Mouse (Mus musculus): ENCODE data around the gene Ap1g2.

The Ap1g2 gene

DNA sequence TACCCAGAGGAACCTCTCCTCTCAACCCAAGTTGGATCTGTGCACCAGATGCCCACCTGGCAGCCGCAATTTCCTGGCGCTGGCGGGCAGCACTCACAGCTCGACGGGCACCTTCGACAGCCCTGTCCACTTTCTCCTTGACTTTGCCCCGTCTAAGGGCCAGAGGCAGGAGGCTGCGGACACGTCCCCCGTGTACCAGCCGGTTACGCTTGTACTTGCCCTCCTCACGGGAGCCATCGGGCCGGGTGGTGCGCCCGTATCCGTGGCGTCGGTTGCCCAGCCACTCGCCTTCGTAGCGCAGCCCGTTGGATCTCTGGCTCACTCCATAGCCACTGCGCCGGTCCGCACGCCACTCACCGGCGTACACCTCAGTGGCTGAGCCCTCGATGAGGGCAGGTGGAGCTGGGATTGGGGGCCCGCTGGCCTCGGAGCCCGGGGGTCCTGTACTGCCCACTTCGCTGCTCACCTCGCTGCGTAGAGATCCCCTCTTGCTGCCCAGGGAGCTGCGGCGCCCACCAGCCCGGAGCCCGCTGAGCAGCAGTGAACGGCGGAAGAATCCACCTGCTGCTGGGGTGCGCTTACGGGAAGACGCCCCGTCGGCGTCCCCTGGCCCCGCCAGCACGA, 7.1 kb upstream of the Ap1g2 start:
- no peak for DNase-seq

DNA sequence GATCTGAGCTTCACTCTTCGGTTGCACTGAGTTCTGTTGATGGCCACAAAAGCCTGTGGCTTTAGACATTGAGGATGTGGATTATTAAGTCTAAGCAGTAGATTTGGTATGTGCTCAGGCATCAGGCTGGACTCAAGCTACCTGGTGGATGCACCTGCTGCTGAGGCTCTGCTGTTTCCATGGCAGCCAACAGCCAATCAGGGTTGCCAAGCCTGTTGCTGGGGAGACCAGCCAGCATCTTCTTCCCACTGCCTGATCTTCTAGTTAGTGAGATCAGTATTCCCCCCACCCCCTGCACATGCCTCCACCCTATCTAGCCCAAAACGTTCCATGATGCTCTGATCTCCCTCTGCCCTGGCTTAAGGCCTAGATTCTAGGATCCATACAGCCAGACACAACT, 5.3 kb upstream of the Ap1g2 start:
- no peak for DNase-seq

DNA sequence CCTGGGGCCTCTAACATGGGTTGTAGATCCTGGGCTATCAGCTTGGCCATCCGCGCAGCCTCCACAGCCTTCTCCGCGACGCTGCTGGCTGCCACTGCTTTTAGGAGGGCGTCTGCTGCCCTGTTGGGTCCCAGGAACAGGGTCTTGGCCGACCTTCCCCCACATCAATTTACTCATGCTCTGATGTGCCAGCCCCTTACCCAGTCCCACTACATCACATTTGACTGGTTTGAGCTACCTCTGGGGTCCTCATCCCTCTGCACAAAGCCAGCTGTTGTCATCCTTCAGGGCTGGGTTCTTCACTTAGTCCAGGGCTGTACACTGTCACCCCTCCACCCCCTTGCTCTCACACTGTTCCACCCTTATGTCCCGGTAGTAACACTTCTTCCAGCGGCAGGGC, 3.7 kb upstream of the Ap1g2 start:
- DNase-seq, result no peak

DNA sequence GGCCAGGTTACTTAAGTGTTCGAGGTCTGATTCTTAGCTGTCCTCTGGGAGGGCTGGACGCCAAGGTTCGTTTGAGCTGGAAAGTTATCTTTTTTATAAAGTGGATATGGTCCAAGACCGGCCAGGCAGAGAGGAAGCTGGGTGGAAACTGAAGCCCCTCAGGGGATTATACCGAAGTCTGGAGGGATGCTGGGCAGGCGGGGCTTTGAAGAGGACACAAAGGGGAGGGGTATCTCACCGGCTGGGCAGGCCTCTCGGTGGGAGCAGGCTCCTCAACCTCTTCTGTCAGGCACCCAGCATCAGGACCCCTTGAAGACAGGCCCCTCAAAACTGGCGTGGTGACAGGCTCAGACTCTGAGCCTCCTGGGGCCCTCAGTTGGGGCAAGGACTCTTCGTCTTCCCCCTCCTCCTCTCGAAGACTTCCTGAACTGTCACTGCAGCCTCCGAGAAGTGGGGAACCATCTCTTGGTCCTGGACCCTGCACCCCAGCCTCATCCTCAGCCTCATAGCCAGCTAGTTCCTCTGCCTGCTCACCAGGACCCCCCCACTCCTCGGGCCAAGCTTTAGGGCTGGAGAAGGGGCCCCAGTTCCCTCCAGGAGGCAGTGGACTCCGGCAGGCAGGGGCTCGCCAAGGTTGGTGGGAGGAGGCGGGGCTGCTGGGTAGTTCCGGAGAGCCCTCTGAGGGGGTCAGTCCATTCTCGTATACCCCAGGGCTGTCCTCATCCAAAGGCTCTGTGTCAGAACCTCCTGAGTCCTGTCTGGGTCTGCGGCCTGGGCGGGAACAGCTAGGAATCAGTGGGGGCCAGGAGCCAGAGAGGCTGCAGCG, 2.9 kb upstream of the Ap1g2 start:
- DNase-seq, result no peak

DNA sequence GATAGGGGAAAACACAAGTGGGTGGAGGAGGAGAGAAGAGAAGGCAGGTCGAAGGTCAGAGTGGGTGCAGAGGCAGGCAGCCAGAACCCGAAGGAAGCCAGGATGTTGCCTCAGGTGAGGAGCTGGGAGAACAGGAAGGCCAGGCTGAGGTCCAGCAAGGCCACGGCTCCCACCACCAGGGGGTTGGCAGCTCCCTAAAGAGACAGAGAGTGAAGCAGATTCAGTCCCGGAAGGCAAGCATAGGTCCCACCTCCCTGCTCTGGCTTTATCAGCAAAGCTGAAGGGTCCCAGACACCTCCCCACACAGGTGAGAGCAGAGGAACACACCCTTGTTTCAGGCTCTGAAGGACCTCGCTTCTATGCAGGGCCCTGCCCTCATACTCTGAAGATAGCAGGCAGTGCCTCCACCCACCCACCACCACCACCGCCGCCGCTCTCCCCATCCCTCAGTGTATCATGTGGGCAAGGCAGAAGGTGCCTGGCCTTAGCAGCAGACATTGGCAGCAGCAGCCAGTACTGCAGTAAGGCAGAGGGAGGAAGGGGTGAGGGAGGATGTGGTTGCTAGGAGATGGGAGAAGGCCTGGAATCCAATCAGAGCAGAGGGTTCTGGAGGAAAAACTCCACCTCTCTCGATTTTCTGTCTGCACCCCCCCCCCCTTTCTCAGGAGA, 1.9 kb upstream of the Ap1g2 start:
- DNase-seq, result no peak

DNA sequence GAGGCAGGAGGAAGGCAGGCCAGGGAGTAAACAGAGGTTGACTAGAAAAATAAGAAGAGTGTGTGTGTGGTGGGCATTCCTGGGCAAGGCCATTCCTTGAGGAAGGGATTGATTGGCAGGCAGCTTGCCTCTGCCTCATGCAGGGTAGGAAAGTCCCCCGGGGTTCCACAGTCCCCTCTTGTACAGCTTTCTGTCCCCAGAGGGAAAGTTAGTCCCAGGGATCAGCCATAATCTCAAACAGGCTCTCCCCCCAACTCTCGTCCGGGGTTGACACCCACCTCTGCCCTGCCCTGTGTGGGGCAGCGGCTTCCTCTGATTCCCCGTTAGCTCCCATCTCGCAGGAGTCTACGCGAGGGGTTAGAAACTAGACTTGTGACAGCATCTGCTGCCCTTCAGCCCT, 597 bp upstream of the Ap1g2 start:
- DNase-seq, result no peak

DNA sequence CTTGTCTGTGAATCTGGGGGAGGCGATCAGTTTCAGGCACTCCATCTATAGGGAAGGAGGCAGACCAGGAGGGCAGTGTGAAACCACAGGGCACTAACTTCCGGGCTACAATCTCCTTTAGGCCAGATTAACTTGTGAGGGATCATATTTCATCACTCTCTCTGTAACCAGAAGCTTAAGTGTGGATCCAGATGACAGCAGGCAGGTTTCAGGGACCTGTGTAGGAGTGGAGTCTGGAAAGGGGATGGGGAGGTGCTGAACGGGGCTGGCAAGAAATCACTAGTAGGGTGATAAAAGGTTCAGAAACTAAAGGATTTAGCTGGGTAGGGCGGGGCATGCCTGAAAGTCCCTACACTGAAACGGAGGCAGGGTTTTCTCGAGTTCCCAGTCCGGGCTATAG, 1.0 kb downstream of the Ap1g2 start:
- DNase-seq, result no peak

DNA sequence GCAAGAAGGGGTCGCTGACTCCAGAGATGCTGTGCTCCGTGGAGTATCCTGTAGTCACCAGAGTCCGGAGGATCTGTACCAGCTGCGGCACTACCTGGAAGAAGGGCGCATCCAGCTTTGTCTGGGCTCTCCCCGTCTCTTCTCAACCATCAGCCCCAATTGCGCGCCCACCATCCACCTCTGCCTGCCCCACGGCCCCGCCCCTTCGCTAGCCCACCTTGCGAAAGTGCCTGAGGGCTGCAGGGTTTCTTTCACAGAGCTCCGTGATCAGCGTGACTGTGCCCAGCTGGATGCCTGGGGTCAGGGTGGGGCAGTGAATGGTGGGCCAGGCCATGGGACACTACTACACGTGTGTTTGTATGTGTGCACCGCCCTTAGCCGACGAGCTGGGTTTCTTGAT, 2.0 kb downstream of the Ap1g2 start:
- no peak for DNase-seq

DNA sequence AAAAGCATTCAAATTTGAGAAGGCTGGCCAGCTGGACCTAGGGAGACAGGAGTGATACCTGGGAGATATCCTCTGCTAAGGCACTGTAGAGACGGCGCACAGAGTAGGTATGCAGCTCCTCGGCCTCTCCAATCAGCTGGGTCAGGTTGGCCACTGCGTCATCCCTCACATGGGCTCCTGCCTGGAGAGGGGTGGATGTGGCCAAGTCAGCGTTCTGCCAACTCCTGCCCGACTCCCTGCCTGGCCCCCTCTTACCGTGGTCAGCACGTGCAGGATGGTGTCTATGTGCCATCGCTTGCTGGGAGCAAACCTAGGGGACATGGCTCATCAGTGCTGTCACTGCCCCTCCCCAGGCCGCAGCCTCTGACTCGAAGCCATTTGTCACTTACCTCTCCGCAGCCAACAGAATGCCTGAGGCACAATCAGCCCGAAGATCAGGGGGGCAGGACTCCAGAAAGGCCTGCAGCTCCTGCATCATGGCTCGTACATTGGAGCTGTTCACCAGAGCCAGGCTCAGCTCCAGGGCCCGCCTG, 4.1 kb downstream of the Ap1g2 start:
- no peak for DNase-seq

DNA sequence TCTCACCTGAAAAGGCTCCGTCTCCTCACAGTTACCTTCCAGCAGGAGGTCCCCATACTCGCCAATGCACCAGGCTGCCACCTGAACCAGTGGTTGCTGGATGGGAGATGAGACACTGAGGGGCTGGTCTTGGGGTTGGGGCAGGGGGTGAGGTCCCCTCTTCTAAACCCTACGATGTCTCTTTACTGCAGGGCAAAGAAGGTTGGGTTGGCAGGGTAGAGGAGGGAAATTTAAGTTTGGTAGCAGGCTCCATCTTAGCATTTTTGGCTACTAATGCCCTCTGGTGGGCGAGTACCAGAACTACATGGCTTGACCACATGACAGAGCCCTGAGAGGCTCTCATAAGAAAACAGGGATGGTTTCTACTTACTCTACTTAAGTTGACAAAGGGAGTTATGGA, 4.8 kb downstream of the Ap1g2 start:
- DNase-seq, result peak; percentile 56

DNA sequence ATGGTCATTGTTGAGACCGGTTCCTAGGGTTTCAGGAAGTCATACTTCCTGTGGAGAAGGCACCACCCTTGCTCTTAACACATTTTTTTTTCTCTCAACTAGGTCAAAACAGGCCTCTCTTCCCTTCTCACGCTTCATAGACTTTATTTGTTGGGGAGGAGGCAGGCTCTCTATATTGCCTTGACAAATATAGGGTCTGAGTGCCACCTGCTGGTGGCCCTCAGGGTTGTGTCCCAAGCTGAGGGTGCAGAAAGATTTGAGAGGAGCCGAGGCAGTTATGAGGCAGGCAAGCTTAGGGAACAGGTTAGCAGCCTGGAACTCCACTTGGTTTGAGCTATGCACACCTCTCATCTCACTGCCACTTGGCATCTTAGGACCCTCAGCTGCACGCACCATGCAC, 8.3 kb downstream of the Ap1g2 start:
- peak; percentile 67 for DNase-seq

DNA sequence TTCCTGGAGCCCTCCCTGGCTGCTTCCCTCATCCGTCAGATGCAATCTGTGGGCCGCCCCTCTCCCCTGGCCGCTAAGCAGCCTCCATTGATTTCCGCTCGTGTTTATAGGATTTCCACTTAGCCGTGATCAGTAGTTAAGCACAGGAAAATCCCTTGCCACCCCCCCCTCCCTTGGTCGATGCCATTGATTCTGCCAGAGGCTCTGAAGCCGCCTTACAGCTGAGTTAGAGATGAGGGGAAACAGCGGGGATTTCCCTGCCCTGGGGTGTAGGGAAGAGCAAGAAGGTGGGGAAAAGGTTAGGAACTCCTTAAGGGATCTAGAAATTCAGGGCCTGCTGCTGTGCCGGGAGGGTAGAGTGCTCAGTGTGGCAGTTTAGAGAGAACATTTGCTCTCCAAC, 8.7 kb downstream of the Ap1g2 start:
- no peak for DNase-seq

DNA sequence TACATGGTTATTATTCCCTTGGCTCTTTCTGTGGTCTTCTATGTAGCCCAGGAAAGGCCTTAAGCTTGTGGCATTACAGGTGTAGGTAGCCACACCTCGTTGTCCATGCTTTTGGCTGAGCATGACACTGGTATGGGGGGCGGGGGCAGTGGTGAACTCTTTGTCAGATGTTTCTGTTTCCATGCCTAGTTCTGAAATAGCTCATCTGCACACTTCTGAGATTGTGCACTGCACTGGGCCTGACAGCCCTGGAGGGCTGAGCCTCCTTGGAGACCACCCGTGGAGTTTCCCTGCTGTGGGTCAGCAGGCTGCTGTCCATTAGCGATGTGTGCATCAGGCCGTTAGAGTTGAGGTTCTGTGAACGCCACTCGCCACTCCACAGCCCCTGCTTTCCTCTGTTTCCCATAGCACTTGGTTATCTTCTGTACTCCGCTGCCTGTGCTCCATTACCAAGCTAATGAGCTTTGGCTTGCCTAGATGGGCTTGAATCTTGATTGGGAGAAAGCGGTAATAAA, 9.8 kb downstream of the Ap1g2 start:
- no peak for DNase-seq

DNA sequence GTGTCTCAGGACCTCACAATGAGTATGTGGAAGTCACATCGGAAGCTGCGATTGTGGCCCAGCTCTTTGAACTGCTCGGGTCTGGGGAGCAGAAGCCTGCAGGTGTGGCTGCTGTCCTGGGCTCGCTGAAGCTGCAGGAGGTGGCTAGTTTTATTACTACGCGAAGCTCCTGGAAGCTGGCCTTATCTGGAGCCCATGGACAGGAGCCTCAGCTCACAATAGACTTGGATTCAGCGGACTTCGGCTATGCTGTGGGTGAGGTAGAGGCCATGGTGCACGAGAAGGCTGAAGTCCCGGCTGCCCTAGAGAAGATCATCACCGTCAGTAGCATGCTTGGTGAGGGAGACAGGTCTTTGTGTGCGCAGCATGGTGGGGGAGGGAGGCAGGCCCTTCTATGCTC, 10.7 kb downstream of the Ap1g2 start:
- no peak for DNase-seq

DNA sequence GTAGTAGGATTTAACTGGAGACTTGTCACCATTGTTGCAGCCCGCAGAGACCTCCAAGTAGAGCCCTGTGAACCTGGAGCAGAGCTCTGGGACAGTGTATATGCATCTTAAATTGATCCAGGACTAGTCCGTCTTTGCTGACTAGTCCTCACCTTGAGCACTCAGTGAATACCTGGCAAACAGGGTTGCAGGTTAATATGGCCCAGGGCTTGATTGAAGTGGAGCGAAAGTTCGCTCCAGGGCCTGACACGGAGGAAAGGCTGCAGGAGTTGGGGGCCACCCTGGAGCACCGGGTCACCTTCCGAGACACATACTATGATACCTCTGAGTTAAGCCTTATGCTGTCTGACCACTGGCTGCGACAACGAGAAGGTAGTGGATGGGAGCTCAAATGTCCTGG, 11.1 kb downstream of the Ap1g2 start:
- DNase-seq, result no peak

DNA sequence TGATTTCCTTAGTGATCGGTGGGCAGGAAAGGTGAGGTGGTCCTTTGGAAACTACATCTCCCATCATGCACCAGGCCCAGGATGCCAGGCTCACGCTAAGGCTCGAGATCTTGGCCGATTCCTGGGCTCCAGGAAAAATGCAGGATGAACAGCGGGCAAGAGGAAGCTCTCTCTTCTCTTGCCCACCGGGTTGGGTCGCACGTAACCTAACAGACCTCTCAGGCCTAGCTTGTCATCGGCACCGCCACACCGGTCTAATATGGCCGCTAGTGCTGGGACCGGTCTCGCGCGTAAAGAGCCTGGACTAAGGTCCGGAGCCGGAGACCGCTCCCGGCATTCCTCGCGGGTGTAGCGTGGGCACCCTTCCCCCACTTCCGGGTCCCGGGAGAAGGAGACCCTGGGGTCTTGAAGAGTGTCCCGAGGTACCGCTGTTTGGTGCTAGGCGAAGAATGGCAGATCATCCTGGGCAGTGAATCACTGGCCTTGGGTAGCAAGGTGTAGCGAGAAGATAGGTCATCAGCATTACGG, 11.6 kb downstream of the Ap1g2 start, which contains the start of gene Thtpa:
Gene Thtpa (plus strand): TSS at position 81 of the 528 bp plus-strand sequence.
- DNase-seq, result peak; percentile 71

DNA sequence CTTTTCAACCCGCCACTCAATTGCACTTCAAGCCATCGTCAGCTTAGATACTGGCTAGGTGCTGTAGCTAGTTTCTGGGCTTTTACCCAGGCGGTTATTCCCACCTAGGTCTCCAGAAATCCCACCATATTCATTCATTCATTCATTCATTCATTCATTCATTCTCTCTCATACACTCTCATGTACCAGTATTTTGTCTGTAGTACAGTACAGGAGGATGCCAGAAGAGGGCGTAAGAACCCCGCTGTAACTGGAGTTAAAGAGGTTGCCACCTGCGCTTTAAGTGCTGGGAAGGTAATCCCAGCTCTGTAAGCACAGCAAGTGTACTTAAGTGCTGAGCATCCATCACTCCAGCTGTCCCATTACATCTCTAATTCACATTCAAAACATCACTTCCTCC, 12.5 kb downstream of the Ap1g2 start:
- DNase-seq, result peak; percentile 33

DNA sequence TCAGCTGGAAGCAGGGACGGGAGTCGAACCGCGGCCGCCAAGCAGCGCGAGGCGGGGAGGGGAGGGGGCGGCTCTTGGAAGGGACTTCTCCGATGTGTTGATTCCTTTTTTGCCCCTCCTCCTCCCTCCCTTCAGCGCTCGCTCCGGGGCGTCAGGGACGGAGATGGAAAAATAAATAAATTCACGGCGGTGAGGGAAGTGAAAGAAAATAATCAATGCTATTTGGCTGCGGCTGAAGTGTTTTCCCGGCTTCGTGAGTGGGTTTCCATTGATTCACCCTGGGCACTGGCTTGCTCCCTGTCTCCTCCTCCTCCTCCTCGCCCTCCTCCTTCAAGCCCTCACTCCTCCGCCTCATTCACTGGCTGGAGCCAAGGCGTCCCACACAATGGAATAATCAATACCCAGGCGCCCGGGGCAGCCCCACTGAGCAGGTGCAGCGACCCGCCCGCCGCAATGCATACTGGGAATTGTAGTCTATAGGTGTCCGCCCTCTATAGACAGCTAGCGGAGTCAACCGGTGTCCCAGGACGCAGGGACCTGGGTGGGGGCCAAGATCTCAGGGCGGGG, 14.3 kb downstream of the Ap1g2 start, which contains the start of gene Zfhx2:
Gene Zfhx2 (minus strand): TSS at position 314 of the 567 bp plus-strand sequence.
- peak; percentile 92 for DNase-seq

DNA sequence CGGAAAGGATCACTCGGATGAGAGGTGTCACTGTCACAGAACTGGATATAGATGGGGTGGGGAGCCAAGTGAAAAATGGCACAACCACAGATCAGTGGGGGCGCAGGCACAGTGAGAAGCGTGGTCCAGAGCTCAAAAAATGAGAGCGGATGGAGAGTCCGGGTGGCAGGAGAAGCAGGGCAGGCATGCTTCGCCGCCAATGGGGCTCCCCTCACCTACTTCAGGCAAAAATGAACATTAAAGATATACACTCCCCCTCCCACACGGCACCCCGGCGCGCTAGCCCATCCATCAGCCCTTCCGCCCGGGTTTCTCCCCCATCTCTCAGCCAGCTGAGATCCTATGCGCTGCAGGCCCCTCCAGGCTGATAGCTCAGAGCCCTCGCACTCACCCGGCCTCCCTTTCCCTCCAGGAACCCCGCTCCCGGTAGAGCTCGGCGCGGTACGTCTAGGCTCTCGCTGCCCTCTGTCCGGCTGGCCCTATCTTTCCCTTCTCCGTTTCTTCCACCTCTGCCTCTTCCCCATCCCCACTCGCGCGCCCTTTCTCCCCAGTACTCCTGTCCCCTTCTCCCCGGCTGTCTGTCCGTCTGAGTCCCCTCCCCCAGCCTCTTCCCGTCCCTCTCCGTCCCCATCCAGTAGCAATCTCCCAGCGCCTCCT, 15.1 kb downstream of the Ap1g2 start:
- no peak for DNase-seq

DNA sequence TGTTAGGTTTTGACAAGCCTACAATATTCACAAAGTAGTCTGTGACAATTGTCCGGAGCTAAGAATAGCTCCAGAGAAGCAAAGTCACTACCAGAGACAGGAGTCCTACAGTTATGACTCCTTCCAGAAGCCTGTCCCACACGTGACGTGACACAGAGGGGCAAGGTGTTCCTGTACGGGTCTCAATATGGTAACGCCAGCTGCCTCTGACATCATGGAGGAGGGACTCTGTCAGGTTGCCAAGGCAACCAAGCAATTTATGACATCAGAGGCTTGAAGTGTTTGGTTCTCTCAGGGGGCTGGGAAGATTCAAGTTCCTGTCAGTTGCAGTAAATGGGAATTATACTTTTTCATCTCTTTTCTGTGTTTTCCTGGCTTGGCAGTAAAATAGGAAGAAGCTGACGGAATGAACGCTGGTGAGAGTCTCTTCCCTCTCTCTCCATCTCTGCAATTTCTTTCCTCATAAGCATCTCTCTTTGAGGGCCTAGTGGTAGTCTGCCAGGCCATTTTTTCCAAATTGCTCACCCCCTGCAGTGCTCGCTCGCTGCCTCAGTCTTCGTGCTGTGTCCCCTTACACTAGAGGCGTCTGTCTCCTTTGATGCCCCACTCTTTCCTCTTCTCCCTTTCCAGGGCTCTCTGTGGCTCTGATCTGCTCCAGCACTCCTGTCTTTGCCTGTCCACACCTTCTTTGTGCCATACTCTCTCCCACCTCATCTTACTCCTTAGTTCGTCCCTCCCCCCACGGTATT, 17.0 kb downstream of the Ap1g2 start:
- no peak for DNase-seq

DNA sequence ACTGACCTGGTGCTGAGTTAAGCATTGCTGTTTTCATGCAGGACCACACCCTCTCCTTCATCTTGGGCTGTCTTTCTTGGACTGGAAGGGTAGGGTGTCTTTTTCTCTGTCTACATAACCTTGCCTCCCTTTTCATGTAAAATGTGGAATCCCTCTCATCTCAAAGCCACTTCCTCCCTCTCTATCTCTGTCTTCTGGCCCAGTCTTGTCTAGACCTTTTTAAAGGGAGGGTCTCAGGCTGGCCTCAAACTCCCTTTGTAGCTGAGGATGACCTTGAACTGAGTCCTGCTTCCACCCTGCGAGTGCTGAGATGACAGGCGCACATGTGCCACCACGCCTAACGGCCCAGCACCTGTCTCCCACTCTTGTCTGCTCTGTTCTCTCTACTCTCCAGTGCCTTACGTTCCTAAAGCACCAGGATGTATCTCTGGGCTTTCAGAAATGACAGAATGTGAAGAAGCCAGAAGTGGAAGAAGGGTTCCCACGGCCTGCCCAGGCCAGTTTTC, 20.3 kb downstream of the Ap1g2 start:
- no peak for DNase-seq

Measured in thymus, postnatal 25 days (tissue).